Mouse (Mus musculus): ENCODE results near the gene Kazald1.

GRCm38 (mm10) chr19:45045236-45045635 lies 29.8 kb upstream of the Kazald1 start:
- TF ChIP-seq POLR2A (IDR thresholded peaks at IDR 0.05; ENCODE audit: borderline replicate concordance, low read depth, low read length) (no peak), CTCF (IDR thresholded peaks at IDR 0.05; ENCODE audit: low read depth, low read length) (no peak)
